Mouse (Mus musculus) hindlimb bud, embryonic 11.5 days (tissue): ENCODE results near the gene Hist2h4.
"Not testable (repeated sequence)": the region's sequence is repeated elsewhere in the genome, so short reads cannot be mapped to it uniquely, and the experiment has no call there.

Experiments used
- DNase-seq: peaks from one replicate; pipeline ENCODE4 v3.0.0-alpha.2; 2012; ENCODE audit warnings: low read depth, low spot score; ENCODE audit errors: extremely low spot score

Gene Hist2h4

GRCm38 (mm10) chr3:96262979-96263550 lies at the start of gene Hist2h4:
Gene Hist2h4, minus strand, starts transcription at chr3:96263311.
- DNase-seq, result no peak

DNA sequence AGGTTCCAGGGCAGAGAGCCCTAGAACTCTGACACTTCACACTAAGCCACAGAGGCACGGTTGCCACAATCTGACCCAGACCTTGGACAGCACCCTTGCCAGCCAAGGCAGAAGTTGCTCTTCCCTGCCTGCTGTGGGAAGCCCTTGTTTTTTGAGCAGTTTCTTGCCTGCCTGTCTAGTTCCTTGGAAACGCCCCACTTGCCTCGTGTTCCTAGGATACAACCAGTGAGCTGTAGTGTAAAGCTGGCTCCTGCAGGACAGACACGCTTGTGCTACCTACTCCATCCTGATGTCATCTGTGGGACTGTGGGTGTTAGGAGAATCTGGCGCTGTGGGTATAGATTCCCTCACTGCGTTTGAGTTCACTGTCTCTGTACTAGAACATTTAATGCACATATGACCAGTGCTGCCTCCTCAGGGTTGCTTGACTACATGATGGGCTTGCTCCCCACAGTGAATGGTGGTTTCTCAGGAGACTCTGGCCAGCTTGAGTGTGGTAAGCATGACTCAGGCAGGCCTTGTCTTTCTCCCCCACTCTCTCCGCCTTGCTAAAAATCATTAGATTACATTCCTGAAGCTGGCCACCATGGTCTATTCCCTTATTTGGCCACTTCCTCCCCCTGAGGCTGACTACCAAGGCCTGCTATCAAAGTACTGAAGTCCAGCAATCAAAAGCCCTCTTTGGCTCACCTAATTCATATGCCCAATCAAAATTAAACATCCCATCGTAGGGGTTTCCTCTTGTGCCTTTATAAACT lies 49.4 kb upstream of the Hist2h4 start:
- DNase-seq, result no peak

- no peak for DNase-seq
Measured at GRCm38 (mm10) chr3:96309441-96309840, 46.3 kb upstream of the Hist2h4 start.

- no peak for DNase-seq
Measured at GRCm38 (mm10) chr3:96306506-96306905, 43.4 kb upstream of the Hist2h4 start.

DNA sequence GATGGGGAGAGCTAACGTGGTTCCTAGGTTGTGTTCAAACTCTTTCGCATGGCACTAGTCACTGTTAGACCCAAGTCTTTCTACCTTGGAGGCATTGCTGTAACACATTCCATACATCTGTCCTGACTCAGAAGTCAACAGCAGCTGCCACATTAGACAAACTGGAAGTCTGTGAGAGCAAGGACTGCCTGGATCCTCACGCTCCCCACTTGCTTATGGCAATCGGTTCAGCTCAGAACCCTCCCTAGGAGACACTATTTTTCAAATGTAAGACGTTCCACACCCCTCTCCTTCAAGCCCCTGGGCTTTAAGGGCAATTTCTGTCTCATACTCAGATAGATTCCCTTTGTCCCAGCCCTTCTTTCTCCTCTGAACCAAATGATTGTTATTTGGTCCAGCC lies 39.0 kb upstream of the Hist2h4 start:
- DNase-seq, result no peak

- DNase-seq, result no peak
Measured at GRCm38 (mm10) chr3:96300706-96301529, 37.8 kb upstream of the Hist2h4 start.

GRCm38 (mm10) chr3:96299562-96299961 lies 36.5 kb upstream of the Hist2h4 start:
- DNase-seq, result no peak

- DNase-seq, result no peak
Measured at GRCm38 (mm10) chr3:96298360-96298759, 35.2 kb upstream of the Hist2h4 start.

DNA sequence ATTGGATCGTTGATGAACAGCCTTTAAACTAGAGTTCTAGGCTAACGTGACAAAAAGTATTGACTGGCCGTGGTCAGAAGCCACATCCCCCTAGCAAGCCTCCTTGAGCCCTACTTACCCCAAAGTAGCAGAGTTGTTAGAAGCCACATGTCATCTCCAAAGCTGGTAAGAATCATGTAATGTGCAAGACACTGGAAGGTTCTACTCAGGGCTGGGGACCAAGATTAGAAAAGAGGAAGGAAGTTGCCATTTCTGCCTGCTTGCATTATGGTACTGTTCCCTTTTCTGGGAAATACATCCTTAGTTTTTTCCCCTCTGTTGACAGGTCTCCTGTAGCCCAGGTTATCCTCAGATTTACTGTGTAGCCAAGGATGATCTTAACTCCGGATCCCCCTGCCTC lies 30.7 kb upstream of the Hist2h4 start, which contains the start of gene Fcgr1:
TSS of gene Fcgr1 (minus strand) at position 183 of the 400 bp plus-strand sequence.
- DNase-seq, result no peak

DNA sequence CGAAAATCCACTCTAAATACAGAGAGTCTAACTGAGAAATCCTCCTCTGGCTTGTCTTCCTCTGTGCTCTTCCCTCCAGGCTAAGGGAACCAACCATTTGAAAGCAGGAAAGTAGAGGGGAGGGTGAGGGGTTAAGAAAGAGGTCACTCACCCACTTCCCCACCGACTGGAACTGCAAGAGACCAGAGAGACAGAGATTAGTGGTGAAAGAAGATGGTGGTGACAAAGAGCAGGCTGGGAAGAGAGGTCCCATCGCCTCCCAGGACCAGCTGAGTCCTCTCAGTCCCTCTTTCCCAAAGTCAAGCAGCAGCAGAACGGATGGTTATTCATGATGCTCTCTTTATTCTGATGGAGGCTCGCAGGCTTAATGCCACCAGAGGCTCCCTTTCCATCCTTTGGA lies 30.3 kb upstream of the Hist2h4 start:
- no peak for DNase-seq

DNA sequence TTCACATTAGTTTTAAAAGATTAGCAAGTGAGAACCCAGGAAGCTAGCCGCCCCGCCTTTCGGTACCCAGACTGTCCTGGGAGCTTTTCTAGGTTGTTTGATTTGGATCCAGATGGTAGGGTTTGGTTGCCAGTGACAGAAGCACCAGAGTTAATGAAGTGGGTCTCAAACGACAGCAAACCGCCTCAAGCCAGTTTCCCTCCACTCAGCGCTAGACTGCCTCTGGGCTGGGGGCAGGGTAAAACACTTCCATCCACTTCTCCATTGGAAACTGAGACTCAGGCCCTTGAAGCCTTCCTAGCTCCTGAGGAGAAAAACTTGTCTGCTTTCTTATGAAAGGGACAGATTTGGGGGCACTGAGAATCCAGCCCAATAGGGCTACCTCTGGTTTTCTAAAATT lies 29.5 kb upstream of the Hist2h4 start:
- DNase-seq, result no peak

DNA sequence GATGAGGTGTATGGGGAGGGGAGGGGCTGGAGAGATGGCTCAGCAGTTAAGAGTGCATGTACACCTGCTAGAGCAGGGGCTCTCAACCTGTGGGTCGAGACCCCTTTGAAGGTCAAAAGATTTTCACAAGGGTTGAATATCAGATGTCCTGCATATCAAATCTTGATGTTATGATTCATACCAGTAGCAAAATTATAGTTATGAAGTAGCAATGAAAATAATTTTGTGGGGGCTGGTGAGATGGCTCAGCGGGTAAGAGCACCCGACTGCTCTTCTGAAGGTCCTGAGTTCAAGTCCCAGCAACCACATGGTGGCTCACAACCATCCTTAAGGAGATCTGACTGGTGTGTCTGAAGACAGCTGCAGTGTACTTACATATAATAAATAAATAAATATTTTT lies 27.6 kb upstream of the Hist2h4 start:
- not testable (repeated sequence) for DNase-seq

DNA sequence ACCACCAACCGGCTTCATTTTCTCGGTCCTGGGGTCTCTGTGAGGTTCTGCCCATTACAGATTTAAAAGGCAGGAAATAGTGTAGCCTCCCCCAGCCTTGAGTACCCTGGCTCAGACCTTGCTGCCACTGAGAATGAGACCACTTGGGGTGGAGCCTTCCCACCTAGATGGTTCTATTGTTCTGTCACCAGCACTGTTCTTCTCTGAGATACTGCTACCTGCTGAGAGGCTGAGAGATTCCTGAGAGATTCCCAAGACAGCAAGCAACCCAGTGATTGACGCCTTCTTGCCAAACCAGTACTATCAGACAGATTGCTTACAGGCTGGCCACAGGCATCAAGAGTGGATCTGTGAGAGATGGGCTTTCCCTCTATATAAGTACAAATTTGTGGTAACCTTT lies 26.1 kb upstream of the Hist2h4 start:
- no peak for DNase-seq

DNA sequence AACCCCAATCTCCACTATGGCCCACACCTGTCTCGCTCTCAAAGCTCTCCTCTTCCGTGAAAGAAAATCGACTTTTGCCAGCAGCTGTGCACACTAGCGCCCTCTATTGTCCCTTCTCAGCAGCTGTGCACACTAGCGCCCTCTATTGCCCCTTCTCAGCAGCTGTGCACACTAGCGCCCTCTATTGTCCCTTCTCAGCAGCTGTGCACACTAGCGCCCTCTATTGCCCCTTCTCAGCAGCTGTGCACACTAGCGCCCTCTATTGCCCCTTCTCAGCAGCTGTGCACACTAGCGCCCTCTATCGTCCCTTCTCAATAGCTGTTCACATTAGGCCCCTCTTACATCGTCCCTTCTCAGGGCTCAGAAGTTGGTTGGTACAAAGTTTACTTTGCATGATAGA lies 24.2 kb upstream of the Hist2h4 start:
- DNase-seq, result not testable (repeated sequence)

DNA sequence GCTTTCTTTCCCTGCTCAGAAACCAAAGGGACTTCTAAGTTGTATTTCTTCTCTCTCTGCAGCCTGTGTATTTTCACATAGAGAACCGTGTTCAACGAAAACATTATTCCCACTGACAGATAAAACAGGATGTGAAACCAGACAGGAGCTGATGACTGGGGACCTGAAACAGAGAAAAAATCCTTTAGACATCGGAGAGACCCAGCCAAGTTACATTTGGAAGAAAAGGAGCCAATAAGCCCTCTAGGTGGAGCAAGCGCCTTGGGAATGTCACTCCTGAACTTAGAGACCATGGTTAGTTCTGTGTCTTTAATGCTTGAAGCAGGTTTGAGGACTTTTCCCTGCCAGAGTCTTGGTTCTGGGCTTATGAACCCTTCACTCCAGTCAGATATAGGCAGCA lies 21.3 kb upstream of the Hist2h4 start:
- DNase-seq, result no peak

DNA sequence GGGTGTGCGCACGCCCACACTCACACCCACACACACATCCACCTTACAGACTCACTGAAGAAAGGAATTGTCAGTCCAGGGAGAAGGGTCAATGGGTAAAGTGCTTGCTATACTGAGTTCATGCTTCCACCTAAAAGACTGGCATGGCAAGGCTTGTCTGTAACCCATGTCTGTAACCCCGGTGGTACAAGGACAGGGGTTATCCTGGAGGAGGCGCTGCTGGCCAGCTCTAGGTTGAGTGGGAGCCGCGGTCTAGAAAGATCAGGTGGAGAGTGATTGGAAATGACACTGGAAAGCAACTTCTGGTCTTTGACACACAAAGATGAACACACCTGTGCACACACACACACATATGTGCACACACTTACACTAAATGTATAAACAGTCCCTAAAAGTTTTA lies 17.5 kb upstream of the Hist2h4 start:
- DNase-seq, result no peak

DNA sequence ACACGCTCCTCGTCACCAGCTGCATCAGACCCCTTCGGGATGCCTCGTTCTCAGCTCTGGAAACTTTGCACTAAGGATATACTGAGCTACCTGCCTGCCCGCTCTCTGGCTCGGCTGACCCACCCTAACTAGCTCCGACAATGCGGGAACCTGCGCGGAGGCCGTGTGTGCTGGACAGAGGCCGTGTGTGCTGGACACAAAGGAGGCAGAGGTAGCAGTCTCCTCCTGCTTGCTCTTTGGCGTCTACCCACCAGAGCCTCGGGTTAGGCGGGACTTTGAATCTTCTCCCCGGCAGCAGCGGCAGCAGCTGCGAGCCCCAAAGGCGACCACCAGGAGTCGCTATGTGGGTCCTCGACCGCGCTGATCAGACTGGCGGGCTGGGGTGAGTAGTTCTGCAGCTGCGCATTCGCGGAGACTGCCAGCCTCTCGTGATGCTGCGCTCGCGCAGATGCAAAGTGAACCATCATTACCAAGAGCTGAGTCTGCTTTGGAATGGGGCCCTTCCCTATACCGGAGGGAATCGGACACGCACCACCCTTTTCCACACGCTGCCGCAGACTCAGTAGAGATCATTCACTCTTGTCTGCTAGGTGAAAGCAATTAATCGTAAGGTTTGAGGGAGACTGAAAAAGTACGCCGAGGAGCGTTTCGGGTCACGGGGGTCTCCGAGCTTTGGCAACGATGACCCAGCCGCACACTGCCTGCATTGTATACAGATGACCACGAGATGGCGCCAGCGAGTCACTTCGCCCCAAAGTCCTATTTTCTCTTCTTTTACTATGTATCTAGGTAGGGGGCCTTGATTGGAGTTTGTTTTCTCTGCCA lies 14.9 kb upstream of the Hist2h4 start:
- peak; percentile 88 for DNase-seq

- no peak for DNase-seq
Measured at GRCm38 (mm10) chr3:96277428-96277799, 14.3 kb upstream of the Hist2h4 start.

DNA sequence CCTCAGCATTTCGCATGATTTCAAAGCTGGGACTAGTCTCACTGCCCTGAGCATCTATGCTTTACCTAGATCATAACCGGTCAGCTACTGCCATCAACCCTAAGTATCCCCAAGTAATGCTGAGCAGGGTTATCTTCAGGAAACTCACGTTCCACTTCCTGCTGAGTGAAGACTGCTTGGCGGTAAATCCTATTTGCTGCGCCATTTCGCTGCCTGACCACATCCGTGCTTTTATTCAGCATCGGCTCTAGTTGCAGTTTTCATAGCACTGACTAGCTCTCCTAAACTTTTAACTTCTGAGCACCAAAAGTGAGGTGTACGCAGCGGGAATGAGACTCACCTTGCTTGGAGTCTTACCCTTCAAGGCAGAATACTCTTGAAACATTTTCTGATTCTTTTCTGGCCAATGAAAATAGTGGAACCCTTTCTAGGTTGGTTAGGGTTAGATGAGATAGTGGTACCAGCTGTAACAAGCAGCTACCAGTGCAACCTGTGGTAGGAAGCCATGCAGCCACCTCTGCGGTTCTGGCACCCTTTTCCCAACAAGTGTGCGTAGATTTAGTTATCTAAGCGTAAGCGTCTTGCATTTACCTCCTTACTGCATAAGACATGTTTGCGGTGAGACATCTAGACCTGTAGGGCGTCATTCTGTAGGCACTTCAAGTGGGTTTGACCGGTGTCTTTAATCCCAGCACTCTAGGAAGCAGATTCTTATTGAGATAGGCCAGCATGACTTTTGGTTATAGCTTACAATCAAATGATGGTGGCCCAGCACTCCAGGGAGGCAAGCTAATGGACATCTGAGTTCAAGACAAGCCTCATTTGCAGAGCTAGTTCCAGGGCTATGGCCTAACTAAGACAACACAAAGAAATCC lies 10.7 kb upstream of the Hist2h4 start:
- DNase-seq, result no peak
